Mouse (Mus musculus) myocyte (in vitro differentiated cells): ENCODE measurements around the gene Gucy2g. TPM values are rescaled to one million over a fixed set of nuclear protein-coding genes. Genes with fewer than 3 reads are reported as not detected.

ENCODE experiments used
- H3K27me3 ChIP-seq: one replicate; pipeline ENCODE4 v1.6.1; 2011; ENCODE audit not compliant: control insufficient read depth, insufficient read depth, insufficient read length
- H3K36me3 ChIP-seq: one replicate; pipeline ENCODE4 v1.6.1; 2011; ENCODE audit not compliant: control insufficient read depth, insufficient read depth
- H3K4me2 ChIP-seq: one replicate; pipeline ENCODE4 v1.6.1; 2011; ENCODE audit warnings: low read depth, control low read depth
- H3K4me3 ChIP-seq: one replicate; pipeline ENCODE4 v1.5.1; 2011; ENCODE audit warnings: mild to moderate bottlenecking, control low read depth, moderate library complexity
- H3K79me2 ChIP-seq: one replicate; pipeline ENCODE4 v1.6.1; 2011; ENCODE audit not compliant: control insufficient read depth, insufficient read depth
- H3ac ChIP-seq: one replicate; pipeline ENCODE4 v1.6.1; 2011; ENCODE audit not compliant: control insufficient read depth, insufficient read length
- CEBPB ChIP-seq: IDR thresholded peaks from 2 replicates; pipeline ENCODE4 v1.6.1; 2011; ENCODE audit warnings: mild to moderate bottlenecking, moderate library complexity; ENCODE audit not compliant: poor library complexity, insufficient read depth, severe bottlenecking
- E2F4 ChIP-seq: IDR thresholded peaks from one replicate; pipeline ENCODE4 v1.6.1; 2011; ENCODE audit warnings: mild to moderate bottlenecking, control low read depth, moderate library complexity; ENCODE audit not compliant: insufficient read depth
- MAX ChIP-seq: IDR thresholded peaks from one replicate; pipeline ENCODE4 v1.6.1; 2011; ENCODE audit warnings: low read depth, mild to moderate bottlenecking, control low read depth
- MYOD1 ChIP-seq, 3 experiments: IDR thresholded peaks; one replicate each; pipeline ENCODE4 v1.6.1; 2011; ENCODE audit warnings: control low read depth in 2 of 3, low read depth in 2 of 3, mild to moderate bottlenecking in 2 of 3, moderate library complexity in 1 of 3; ENCODE audit not compliant: insufficient read length in 2 of 3, control insufficient read depth in 1 of 3
- MYOG ChIP-seq, 3 experiments: IDR thresholded peaks; one replicate each; pipeline ENCODE4 v1.6.1; 2011; ENCODE audit warnings: control low read depth in 2 of 3, low read depth in 2 of 3, mild to moderate bottlenecking in 2 of 3; ENCODE audit not compliant: insufficient read length in 2 of 3, control insufficient read depth in 1 of 3, insufficient read depth in 1 of 3
- POLR2A ChIP-seq: IDR thresholded peaks from one replicate; pipeline ENCODE4 v1.6.1; 2011; ENCODE audit warnings: low read depth, mild to moderate bottlenecking, control low read depth, moderate library complexity; ENCODE audit not compliant: insufficient read length
- POLR2AphosphoS2 ChIP-seq: IDR thresholded peaks from one replicate; pipeline ENCODE4 v1.6.1; 2011; ENCODE audit warnings: low read depth, control low read depth; ENCODE audit not compliant: insufficient read length
- REST ChIP-seq: IDR thresholded peaks from one replicate; pipeline ENCODE4 v1.6.1; 2011; ENCODE audit warnings: mild to moderate bottlenecking, control low read depth, moderate library complexity; ENCODE audit not compliant: insufficient read depth, insufficient read length
- SRF ChIP-seq: IDR thresholded peaks from one replicate; pipeline ENCODE4 v1.6.1; 2011; ENCODE audit warnings: low read depth; ENCODE audit not compliant: control insufficient read depth, insufficient read length
- TCF12 ChIP-seq: IDR thresholded peaks from one replicate; pipeline ENCODE4 v1.6.1; 2011; ENCODE audit warnings: mild to moderate bottlenecking, control low read depth; ENCODE audit not compliant: poor library complexity, insufficient read depth, severe bottlenecking
- TCF3 ChIP-seq: IDR thresholded peaks from one replicate; pipeline ENCODE4 v1.6.1; 2011; ENCODE audit warnings: low read depth, control low read depth; ENCODE audit not compliant: insufficient read length
- USF1 ChIP-seq: IDR thresholded peaks from one replicate; pipeline ENCODE4 v1.6.1; 2011; ENCODE audit warnings: low read depth, mild to moderate bottlenecking, control low read depth, moderate library complexity
- polyA plus RNA-seq: library from polyadenylated mRNA; unstranded; fragments of >200 nt; fragmentation: generic; extraction: Trizol; gene quantifications from one replicate; pipeline ENCODE4 v1.2.1, GENCODE M21; 2012; ENCODE audit warnings: missing spikeins

Gucy2g gene
- polyA plus RNA-seq, result 0.05 TPM

DNA sequence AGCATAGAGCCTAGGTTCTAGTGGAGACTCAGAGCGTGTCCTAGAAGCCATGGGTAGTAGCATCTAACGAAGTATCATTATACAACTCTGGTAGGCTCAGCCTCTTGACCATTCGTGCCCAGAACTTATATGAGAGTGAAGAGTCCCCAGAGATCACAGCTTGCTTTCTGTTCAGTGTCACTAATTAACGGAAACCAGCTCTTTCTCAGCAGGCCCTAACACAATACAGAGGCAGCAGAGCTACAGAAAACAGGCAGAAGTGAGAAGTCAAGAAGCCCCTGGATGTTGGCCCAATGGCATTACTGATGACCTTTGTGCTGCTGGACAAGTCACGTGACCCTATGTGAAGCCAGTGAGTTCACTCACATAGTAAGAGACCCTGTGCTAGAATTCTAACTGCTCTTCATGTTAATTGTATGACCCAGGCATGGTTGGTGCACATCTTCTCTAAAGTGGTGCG, at the start of gene Gucy2g:
Gene Gucy2g (minus strand): TSS at position 51 of the 460 bp plus-strand sequence.
- H3K4me3 ChIP-seq, result no peak within 1 kb of the TSS
- no peaks in the 10 kb centered on the region for H3K79me2 ChIP-seq
- H3K36me3 ChIP-seq, result no peaks in the 10 kb centered on the region
- no peaks in the 10 kb centered on the region for H3K27me3 ChIP-seq
- TF ChIP-seq MYOD1 (IDR thresholded peaks at IDR 0.05; ENCODE audit: control insufficient read depth in 1 of 3, insufficient read length in 2 of 3, low read depth in 2 of 3) (no peak), POLR2A (no peak), E2F4 (no peak), TCF12 (no peak), MYOG (IDR thresholded peaks at IDR 0.05; ENCODE audit: control insufficient read depth in 1 of 3, insufficient read depth in 1 of 3, insufficient read length in 2 of 3, low read depth in 2 of 3) (no peak), TCF3 (no peak), USF1 (no peak)
- H3K4me2 ChIP-seq, result peak within 1 kb of the TSS; percentile 49
- no peak within 1 kb of the TSS for H3ac ChIP-seq

DNA sequence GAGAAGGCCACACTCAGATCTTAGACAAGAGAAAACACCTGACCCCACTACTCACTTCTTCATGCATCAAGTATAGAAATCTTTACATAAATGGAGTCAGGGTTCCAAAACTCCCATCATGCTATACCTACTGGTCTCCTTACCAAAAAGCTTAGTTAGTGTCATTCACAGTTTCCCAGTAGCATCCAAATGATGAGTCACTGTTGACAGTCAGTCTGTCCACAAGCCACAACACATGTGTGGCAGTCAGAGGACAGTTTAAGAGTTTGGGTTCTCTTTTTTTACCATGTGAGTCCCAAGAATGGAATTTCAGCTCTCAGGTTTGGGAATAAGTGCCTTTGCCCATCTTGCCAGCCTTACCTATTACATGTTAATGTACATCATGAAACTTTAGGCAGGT, 47.9 kb upstream of the Gucy2g start:
- H3K4me3 ChIP-seq, result no peak overlapping the region
- no peaks in the 10 kb centered on the region for H3K27me3 ChIP-seq
- H3K4me2 ChIP-seq, result no peak overlapping the region
- TF ChIP-seq MYOG (IDR thresholded peaks at IDR 0.05; ENCODE audit: control insufficient read depth in 1 of 3, insufficient read depth in 1 of 3, insufficient read length in 2 of 3, low read depth in 2 of 3) (peak in 1 of 3 experiments; percentile 31), CEBPB (no peak), MYOD1 (IDR thresholded peaks at IDR 0.05; ENCODE audit: control insufficient read depth in 1 of 3, insufficient read length in 2 of 3, low read depth in 2 of 3) (peak in 1 of 3 experiments; percentile 37)
- H3ac ChIP-seq, result no peak overlapping the region
- no peaks in the 10 kb centered on the region for H3K79me2 ChIP-seq
- H3K36me3 ChIP-seq, result peaks cover 11% of the 10 kb centered on the region

DNA sequence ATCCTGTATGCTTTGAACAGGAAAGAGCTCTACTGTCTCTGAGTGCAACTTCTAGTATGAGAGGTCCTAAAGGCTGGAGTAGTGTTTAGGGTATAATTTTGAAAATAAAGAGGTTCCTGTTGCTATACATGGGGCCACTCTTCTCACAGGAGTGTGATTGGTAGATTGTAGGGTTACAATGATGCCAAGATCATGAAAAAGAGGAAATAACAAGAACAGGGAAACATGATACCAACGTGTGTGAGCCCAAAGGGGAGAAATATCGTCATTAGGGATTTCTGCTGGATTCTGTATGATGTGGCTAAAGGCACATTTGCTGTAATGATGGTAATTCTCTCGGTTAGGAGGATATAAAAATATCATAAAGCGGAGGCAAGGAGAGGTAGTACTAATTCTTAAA, 45.0 kb upstream of the Gucy2g start:
- no peaks in the 10 kb centered on the region for H3K27me3 ChIP-seq
- H3K36me3 ChIP-seq, result peaks cover 17% of the 10 kb centered on the region
- no peak overlapping the region for H3K4me2 ChIP-seq
- no peaks in the 10 kb centered on the region for H3K79me2 ChIP-seq
- no peak for TF ChIP-seq MYOD1 (IDR thresholded peaks at IDR 0.05; ENCODE audit: control insufficient read depth in 1 of 3, insufficient read length in 2 of 3, low read depth in 2 of 3)
- no peak overlapping the region for H3K4me3 ChIP-seq
- no peak overlapping the region for H3ac ChIP-seq

DNA sequence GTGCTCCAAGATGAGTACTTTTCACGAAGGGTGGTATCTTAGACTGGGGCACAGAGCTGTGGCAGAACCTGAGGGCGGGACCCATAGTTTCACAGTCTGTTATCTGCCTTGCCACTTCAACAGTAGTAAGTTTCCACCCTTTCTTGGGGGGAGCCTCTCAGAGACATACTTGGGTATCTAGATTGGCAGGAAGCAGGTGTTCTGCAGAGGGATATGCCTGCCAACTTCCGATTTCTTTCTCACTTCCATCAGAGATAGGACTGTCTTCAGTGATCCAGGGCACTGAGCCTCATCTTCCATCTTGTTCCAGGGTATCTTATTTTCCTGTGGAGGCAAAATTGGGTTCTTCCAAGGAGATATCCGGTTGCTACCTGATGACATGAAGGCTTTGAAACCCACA, 43.1 kb upstream of the Gucy2g start:
- no peaks in the 10 kb centered on the region for H3K27me3 ChIP-seq
- no peaks in the 10 kb centered on the region for H3K79me2 ChIP-seq
- no peak overlapping the region for H3K4me3 ChIP-seq
- H3K36me3 ChIP-seq, result peaks cover 17% of the 10 kb centered on the region
- no peak for TF ChIP-seq REST
- no peak for TF ChIP-seq MYOG (IDR thresholded peaks at IDR 0.05; ENCODE audit: control insufficient read depth in 1 of 3, insufficient read depth in 1 of 3, insufficient read length in 2 of 3, low read depth in 2 of 3)
- TF ChIP-seq MYOD1 (IDR thresholded peaks at IDR 0.05; ENCODE audit: control insufficient read depth in 1 of 3, insufficient read length in 2 of 3, low read depth in 2 of 3), result peak in 1 of 3 experiments; percentile 10
- no peak for TF ChIP-seq USF1
- no peak for TF ChIP-seq TCF12
- H3K4me2 ChIP-seq, result no peak overlapping the region
- H3ac ChIP-seq, result no peak overlapping the region

DNA sequence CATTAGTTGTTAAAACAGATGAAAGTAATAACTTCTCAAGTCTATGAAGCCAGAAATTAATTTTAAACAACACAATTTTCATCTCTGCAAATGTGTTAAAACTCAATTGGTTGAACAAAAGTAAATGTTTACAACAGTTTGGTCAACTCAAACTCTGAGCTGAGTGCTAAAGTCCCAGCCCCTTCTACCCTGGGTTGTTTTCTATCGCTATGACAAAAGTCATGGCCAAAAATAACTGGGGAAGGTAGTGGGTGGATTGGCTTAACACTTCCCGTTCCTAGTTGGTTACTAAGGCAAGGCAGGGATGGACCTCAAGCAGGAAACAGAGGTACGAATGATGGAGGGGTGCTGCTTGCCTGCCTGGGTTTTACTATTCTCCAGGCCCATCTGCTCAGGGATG, 35.7 kb upstream of the Gucy2g start:
- no peak overlapping the region for H3K4me2 ChIP-seq
- TF ChIP-seq SRF (no peak), MAX (no peak), POLR2A (no peak), REST (no peak), TCF3 (no peak), E2F4 (no peak), CEBPB (no peak), POLR2AphosphoS2 (no peak), USF1 (no peak)
- peaks cover 6% of the 10 kb centered on the region for H3K36me3 ChIP-seq
- H3K4me3 ChIP-seq, result no peak overlapping the region
- no peaks in the 10 kb centered on the region for H3K27me3 ChIP-seq
- H3K79me2 ChIP-seq, result no peaks in the 10 kb centered on the region
- no peak overlapping the region for H3ac ChIP-seq

DNA sequence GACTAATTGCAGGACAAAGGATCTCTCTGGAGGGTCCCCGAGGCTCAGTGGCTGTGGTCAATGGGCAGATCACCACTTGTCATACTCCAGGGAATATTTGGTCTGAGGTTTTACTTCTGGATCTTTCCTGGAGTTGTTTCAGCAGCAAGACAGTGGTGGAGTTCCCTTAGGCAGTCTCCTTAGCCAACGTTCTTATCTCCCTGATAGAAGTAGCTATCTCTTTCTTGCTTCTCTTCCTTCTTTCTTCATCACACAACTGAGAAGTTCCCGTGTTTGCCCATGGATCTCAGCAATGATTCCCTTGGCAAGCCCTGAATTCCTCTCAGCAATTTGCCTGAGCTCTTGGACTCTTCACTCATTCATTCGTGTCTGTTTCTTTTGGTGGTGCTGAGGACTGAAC, 35.1 kb upstream of the Gucy2g start:
- Histone ChIP-seq H3K79me2 (no peaks in the 10 kb centered on the region), H3K4me2 (no peak overlapping the region), H3K27me3 (no peaks in the 10 kb centered on the region), H3K36me3 (no peaks in the 10 kb centered on the region), H3K4me3 (no peak overlapping the region), H3ac (no peak overlapping the region)
- TF ChIP-seq TCF3 (no peak), MYOG (IDR thresholded peaks at IDR 0.05; ENCODE audit: control insufficient read depth in 1 of 3, insufficient read depth in 1 of 3, insufficient read length in 2 of 3, low read depth in 2 of 3) (no peak), USF1 (no peak), REST (no peak), MYOD1 (IDR thresholded peaks at IDR 0.05; ENCODE audit: control insufficient read depth in 1 of 3, insufficient read length in 2 of 3, low read depth in 2 of 3) (no peak), TCF12 (no peak), MAX (no peak), POLR2AphosphoS2 (no peak)
